Mouse (Mus musculus) natural killer cell, adult 2 months (primary cell): ENCODE data around the gene Nfasc.
A peak's percentile ranks its signal among the peaks of the same experiment; 100 is the strongest.

Experiments used
- DNase-seq, 2 experiments: peaks; one replicate each; pipeline ENCODE4 v3.0.0; 2022; ENCODE audit warnings: low spot score in 2 of 2

The Nfasc gene

GRCm38 (mm10) chr1:132741175-132741997 is at the start of gene Nfasc:
TSS of gene Nfasc (minus strand) at chr1:132741797.
- no peak for DNase-seq

- DNase-seq = no peak
Observed at GRCm38 (mm10) chr1:132791049-132791448, 49.5 kb upstream of the Nfasc start.

GRCm38 (mm10) chr1:132786866-132787265 is 45.3 kb upstream of the Nfasc start:
- DNase-seq = no peak

DNA sequence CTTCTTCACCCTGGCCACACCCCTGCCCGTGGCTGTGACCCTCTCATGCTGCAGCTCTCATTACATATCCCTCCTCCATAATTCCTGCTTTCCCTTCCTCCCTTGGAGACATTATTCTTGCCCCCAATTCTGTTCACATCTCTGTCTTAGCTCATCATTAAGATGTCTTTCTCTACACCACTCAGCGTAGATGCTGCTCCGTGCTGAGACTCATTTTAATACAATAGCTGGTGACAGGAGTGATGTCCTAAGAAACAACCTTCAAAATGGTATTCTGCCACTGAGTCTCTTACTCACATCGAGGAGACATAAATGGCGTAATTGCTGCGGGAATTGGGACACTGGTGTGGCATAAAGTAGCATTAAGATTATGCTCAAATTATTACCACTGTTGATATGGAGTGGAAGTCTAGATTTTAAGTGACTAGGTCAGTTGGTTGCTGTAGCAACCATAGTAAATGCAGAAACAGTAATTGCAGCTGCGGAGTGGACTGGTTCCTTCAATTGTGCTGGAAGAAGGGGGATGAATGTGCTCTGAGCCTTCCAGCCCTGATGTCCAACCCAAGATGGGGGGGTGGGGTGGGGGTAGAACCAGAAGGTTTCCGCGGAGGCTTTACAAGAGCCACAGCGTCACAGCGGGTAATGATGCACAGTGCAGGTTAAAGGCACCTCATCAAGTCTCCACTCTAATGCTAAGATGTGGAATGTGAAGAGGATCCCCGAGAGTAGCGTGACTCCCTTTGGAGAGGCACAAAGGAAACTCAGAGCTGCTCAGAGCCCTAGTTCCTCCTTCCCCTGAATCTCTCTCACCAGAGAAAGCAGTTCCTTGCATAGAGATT is 40.2 kb upstream of the Nfasc start:
- DNase-seq = no peak

DNA sequence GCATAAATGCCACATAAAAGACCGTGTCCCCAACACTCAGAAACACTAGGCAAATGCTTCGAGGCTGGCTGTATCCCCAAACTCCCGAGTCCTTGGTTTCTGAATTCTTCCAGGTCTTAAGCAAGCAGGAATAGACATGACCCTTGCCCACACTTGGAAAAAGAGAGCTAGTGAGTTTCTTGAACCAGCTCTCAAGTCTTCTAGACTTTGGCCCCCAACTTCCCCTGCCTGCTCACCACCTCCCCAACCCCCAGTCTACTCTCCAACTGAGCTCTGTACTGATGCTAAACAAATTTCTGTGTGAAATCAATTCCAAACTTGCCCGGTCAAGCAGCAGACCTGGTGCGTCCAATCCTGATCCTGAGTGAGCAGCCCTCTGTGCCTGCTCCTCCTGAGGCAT is 39.4 kb upstream of the Nfasc start:
- DNase-seq = no peak

DNA sequence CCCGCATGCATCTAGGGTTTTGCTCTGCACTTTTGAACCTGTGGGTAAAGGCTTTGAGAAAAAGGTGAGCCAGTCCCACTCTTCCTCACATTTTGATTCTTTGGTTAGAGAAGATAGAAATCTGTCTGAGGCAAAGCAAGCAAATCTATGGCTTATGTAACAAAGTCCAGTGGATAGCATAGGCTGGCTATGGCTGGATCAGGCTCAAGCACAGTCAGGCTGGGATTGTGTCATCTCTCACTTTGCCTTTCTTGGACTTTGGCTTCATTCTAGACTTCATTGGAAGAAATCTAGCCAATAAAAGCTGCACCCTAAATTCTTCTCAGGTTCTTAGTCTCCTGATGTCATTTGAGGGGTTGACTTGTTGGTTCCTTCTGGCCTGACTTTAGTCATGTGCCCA is 38.7 kb upstream of the Nfasc start:
- DNase-seq = no peak

DNA sequence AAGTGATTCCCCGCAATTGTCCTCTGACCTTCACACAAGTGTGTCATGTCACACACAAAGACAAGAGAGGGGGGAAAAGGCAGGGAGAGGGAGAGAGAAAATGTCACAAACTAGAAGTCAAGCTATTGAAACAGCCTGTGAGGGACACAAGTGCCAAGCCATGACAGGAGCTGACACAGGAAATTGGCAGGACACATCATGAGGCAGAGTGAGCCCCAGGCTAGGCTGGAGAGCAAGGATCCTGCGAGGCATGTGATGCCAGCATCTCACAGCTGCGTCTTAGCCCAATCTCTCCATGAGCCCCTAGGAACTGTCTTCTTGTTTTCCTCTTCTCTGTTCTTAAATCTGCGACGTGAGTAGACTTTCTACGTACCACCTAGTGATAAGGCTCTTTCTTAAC is 33.4 kb upstream of the Nfasc start:
- no peak for DNase-seq

DNA sequence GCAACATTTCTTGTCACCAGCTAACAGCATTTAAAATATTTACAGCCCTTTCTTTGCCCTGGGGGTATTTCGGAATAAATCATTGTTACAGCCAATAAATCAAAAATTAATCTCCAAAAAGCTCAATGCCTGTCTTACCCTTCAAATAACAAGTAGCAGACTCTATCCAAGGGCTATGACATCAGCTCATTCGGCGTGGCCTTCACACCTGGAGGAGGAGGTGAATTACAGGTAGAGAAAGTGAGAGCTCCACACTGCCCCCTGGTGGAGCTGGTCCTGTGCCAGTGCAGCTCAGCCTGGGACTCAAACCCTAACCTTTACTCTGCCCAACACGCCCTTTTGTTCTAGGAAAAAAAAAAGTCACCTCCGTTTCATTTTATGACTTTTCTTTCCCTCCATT is 29.8 kb upstream of the Nfasc start:
- DNase-seq = peak; percentile 6 to 35

DNA sequence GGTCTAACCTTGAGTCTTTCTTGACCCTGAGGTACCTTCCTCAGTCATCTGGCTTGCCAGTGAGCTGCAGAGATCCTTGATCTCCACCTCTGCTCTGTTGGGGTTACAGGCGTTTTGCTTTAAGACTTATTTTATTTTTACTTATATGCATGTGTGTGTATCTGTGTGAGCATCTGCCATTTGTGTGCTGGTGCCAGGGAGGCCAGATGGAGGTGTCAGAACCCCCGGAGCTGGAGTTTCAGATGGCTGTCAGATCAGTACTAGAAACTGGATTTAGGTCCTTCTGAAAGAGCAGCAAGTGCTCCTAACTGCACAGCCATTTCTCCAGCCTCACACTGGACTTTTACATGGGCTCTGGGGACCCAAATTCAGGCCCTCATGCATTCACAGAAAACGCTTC is 28.0 kb upstream of the Nfasc start:
- no peak for DNase-seq

- no peak for DNase-seq
Observed at GRCm38 (mm10) chr1:132767422-132767821, 25.8 kb upstream of the Nfasc start.

DNA sequence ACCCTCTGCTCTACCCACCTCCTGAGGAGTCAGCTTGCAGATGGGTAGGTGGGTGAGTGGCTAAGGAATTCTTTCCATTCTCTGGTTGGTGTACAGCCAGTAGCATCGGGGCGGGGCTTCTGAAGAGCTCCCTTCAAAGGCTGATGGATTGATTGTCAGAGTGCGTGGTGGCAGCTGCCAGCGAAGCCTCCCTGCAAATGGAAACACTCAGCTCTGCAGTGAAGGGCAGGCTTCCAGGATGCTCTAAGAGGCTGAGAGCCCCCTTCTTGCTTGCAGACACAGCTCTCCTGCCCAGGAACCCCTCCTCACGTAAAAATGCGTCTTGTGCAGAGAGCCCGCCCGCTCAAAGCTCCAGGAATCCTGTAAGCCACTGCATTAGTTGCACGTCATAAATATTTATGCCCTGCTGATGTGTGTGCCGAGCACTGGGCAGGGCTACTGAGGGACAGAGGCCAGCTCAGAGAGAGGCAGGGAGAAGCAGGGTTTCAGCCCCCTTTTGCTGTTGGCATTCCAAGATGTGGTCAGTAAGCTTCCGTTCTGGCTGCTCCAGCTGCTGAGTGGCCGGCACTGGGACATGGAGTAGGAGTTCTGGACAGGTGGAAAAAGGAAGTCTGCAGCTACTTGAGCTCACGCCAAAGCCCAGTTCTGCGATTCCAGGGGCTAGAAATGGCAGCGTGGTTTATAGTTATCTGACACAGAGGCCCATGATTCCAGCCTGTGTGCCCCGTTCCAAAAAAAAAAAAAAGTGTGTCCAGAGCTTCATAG is 24.5 kb upstream of the Nfasc start:
- DNase-seq = no peak

- no peak for DNase-seq
Observed at GRCm38 (mm10) chr1:132765222-132765621, 23.6 kb upstream of the Nfasc start.

- DNase-seq = no peak
Observed at GRCm38 (mm10) chr1:132759390-132759789, 17.8 kb upstream of the Nfasc start.

- peak in 1 of 2 experiments; percentile 10 for DNase-seq
Observed at GRCm38 (mm10) chr1:132758656-132759370, 17.2 kb upstream of the Nfasc start.

DNA sequence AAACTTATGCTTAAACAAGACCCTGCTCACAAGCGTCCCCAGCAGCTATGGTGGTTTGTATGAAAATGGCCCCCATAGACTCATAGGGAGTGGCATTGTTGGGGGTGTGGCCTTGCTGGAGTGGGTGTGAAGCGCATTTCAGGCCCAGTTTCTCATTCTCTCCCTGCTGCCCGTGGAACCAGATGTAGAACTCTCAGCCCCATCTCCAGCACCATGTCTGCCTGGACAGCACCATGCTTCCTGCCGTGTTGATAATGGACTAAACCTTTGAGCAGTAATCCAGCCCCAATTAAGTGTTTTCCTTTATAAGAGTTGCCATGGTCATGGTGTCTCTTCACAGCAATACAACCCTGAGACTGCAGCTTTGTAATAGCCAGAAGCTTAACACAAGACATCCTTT is 13.6 kb upstream of the Nfasc start:
- no peak for DNase-seq

DNA sequence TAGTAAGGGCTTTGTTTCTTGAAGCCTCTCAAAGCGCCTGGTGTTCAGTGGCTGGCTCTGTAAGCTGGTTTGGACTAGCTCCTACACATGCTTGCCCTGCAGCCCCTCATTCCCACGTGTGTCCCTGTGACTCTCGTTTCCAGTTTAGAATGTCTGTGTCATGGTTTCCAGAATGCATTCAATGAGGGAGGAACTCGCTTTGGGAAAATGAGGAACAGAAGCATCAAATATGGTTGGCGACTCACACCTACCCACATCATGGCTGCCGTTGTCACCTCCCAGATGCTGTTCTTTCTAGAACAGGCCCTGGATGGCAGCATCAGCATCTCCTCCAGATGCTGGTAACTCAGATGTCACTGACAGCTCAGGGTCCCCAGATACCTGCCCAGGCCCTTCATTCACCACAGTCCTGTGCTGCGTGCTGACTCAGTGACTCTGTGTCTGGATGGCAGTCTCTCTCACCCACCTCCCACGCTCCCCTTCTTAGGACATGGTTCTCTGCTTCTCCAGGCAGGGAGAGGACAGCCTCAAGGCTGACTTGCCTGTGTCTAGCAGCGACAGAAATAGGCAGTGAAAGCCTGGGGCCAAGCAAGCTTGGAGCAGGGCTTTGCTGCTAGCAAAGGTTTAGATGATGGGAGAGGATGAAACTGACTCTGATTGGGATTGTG is 7.8 kb upstream of the Nfasc start:
- no peak for DNase-seq

- DNase-seq = no peak
Observed at GRCm38 (mm10) chr1:132746302-132746701, 4.7 kb upstream of the Nfasc start.

DNA sequence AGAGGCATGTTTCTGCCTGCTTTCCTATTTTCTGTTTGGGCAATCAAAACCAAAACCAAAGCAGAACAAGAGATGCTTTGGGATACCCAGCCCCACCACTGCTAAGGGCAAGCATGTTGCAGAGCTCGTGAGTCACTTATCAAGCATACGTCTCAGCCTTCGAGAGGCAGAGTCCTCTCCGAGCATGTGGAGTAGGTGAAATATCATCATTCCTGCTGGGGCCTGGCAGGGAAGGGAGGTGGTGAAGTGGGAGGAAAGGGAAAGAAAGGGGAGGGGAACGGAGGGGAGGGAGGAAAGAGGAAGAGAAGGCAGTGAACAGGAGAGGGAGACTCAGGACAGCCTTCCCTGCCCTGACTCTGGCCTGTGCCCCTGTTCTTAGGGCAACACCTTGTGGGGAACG is 4.0 kb upstream of the Nfasc start:
- no peak for DNase-seq

- DNase-seq = no peak
Observed at GRCm38 (mm10) chr1:132739077-132739521, 2.5 kb downstream of the Nfasc start.

DNA sequence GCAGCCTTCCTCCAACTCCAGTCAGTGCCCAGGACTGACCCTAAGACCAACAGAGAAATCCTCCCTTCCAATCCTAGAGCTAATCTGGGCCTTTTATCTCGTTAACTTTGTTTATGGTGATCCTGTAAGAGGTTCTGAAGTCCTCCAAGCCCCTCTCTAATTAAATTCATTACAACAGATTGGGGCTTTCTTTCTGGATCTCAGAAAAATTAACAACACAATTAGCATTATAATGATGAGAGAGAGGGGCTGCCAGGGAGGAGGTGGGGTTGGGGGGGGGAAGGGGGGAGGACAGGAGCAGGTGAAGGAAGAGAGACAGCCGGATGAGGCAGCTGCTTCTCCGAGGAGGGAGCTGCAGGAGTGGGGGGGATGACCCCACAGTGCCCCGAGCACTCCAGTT is 5.4 kb downstream of the Nfasc start:
- DNase-seq = no peak

GRCm38 (mm10) chr1:132733873-132734447 is 7.6 kb downstream of the Nfasc start:
- no peak for DNase-seq
